Mouse (Mus musculus) forebrain, postnatal 0 days (tissue): ENCODE results near the gene Zdhhc11. TPM values are rescaled to one million over a fixed set of nuclear protein-coding genes. Genes with fewer than 3 reads are reported as not detected.
A peak's percentile ranks its signal among the peaks of the same experiment; 100 is the strongest.

Experiments used
- ATAC-seq: fragments of 200-750 bp; cut with Nextera tagmentation; 2 replicates; pipeline ENCODE4 v1.8.0; 2017; ENCODE audit warnings: mild to moderate bottlenecking, moderate library complexity
- DNase-seq: peaks from one replicate; pipeline ENCODE4 v3.0.0-alpha.2; 2015
- H3K27ac ChIP-seq: fragments of 300-500 bp; sonication (generic); 2 replicates; pipeline ENCODE4 v1.5.1; 2014; ENCODE audit warnings: low read depth, mild to moderate bottlenecking, antibody characterized with exemption, low read length, moderate library complexity, mixed read lengths
- H3K27me3 ChIP-seq: fragments of 300-500 bp; sonication (generic); 2 replicates; pipeline ENCODE4 v1.6.1; 2014; ENCODE audit warnings: mild to moderate bottlenecking, low read length, mixed read lengths; ENCODE audit not compliant: insufficient read depth
- H3K36me3 ChIP-seq: fragments of 300-500 bp; sonication (generic); 2 replicates; pipeline ENCODE4 v1.6.1; 2014; ENCODE audit warnings: mild to moderate bottlenecking, moderate library complexity; ENCODE audit not compliant: insufficient read depth
- H3K4me1 ChIP-seq: fragments of 300-500 bp; sonication (generic); 2 replicates; pipeline ENCODE4 v1.6.1; 2014; ENCODE audit warnings: antibody characterized with exemption; ENCODE audit not compliant: insufficient read depth
- H3K4me2 ChIP-seq: fragments of 300-500 bp; sonication (generic); 2 replicates; pipeline ENCODE4 v1.6.1; 2014; ENCODE audit warnings: low read depth, mild to moderate bottlenecking, moderate library complexity
- H3K4me3 ChIP-seq: fragments of 300-500 bp; sonication (generic); 2 replicates; pipeline ENCODE4 v1.5.1; 2014; ENCODE audit warnings: low read depth, low read length, mixed read lengths
- H3K9ac ChIP-seq: fragments of 300-500 bp; sonication (generic); 2 replicates; pipeline ENCODE4 v1.6.1; 2014; ENCODE audit warnings: mild to moderate bottlenecking
- H3K9me3 ChIP-seq: fragments of 300-500 bp; sonication (generic); 2 replicates; pipeline ENCODE4 v1.6.1; 2016; ENCODE audit warnings: low read length
- CTCF ChIP-seq: sonication (generic); IDR thresholded peaks from 2 replicates; pipeline ENCODE4 v1.5.1; 2016; ENCODE audit warnings: antibody characterized with exemption, control low read depth, low read depth
- WGBS: fragments of 180-500 bp; shearing (Covaris S2); extraction: QIAGEN DNeasy Blood & Tissue Kit; methylation state at CpG from one replicate; pipeline ENCODE4 v1.1.7; 2014; 5-methylcytosine and 5-hydroxymethylcytosine counted together
- polyA plus RNA-seq: library from polyadenylated mRNA; unstranded; fragments of >200 nt; fragmentation: Nextera tagmentation; extraction: Ambion mirVana; gene quantifications from 2 replicates; pipeline ENCODE4 v1.2.1, GENCODE M21; 2015
- total RNA-seq: library from RNA; depleted of rRNA; stranded (reverse); fragments of >200 nt; gene quantifications from 2 replicates; pipeline ENCODE4 v1.2.3, GENCODE M21; 2014

Gene Zdhhc11
- total and polyA plus RNA-seq, 2 experiments from 2014 or later, result not detected

- Histone ChIP-seq H3K27me3 (no peaks in the 10 kb centered on the region), H3K4me2 (no peak overlapping the region), H3K9me3 (no peaks in the 10 kb centered on the region), H3K4me3 (no peak overlapping the region), H3K27ac (no peak overlapping the region), H3K9ac (no peak overlapping the region), H3K4me1 (no peaks in the 10 kb centered on the region), H3K36me3 (peaks cover 89% of the 10 kb centered on the region)
- 100% methylated on average over 1 of the region's 1 CpGs for WGBS
- TF ChIP-seq CTCF, result no peak
- DNase-seq (no peak), ATAC-seq (no peak)
These were observed 10.0 kb upstream of the Zdhhc11 start for GRCm38 (mm10) chr13:73953551-73954130.

GRCm38 (mm10) chr13:73954666-73955065 lies 9.0 kb upstream of the Zdhhc11 start:
- H3K9ac ChIP-seq, result no peak overlapping the region
- H3K4me3 ChIP-seq, result no peak overlapping the region
- H3K9me3 ChIP-seq, result no peaks in the 10 kb centered on the region
- no peak overlapping the region for H3K27ac ChIP-seq
- ATAC-seq (no peak), DNase-seq (no peak)
- no peak for TF ChIP-seq CTCF
- WGBS, result 65% methylated on average over 6 of the region's 6 CpGs
- H3K36me3 ChIP-seq, result peaks cover 87% of the 10 kb centered on the region
- no peaks in the 10 kb centered on the region for H3K4me1 ChIP-seq
- no peaks in the 10 kb centered on the region for H3K27me3 ChIP-seq
- H3K4me2 ChIP-seq, result no peak overlapping the region

- no peak for TF ChIP-seq CTCF
- Histone ChIP-seq H3K27ac (no peak overlapping the region), H3K4me3 (no peak overlapping the region), H3K9ac (no peak overlapping the region), H3K9me3 (no peaks in the 10 kb centered on the region), H3K4me2 (no peak overlapping the region), H3K4me1 (no peaks in the 10 kb centered on the region), H3K27me3 (no peaks in the 10 kb centered on the region), H3K36me3 (peaks cover 87% of the 10 kb centered on the region)
- no peak for DNase-seq
- no peak for ATAC-seq
- 97% methylated on average over 5 of the region's 5 CpGs for WGBS
These were observed 8.1 kb upstream of the Zdhhc11 start for GRCm38 (mm10) chr13:73955531-73955930.

- DNase-seq, result no peak
- Histone ChIP-seq H3K4me2 (no peak overlapping the region), H3K27ac (no peak overlapping the region), H3K27me3 (no peaks in the 10 kb centered on the region), H3K36me3 (peaks cover 67% of the 10 kb centered on the region), H3K4me3 (no peak overlapping the region), H3K9ac (no peak overlapping the region), H3K9me3 (no peaks in the 10 kb centered on the region), H3K4me1 (no peaks in the 10 kb centered on the region)
- 94% methylated on average over 10 of the region's 10 CpGs for WGBS
- no peak for TF ChIP-seq CTCF
- no peak for ATAC-seq
These were observed 3.5 kb upstream of the Zdhhc11 start for GRCm38 (mm10) chr13:73960117-73960652.

GRCm38 (mm10) chr13:73961177-73961576 lies 2.5 kb upstream of the Zdhhc11 start:
- DNase-seq, result no peak
- peaks cover 57% of the 10 kb centered on the region for H3K36me3 ChIP-seq

GRCm38 (mm10) chr13:73970545-73971448 lies 7.1 kb downstream of the Zdhhc11 start:
- Histone ChIP-seq H3K4me3 (no peak overlapping the region), H3K27me3 (no peaks in the 10 kb centered on the region), H3K36me3 (no peaks in the 10 kb centered on the region), H3K4me1 (no peaks in the 10 kb centered on the region), H3K9me3 (no peaks in the 10 kb centered on the region), H3K27ac (no peak overlapping the region), H3K4me2 (no peak overlapping the region), H3K9ac (no peak overlapping the region)
- ATAC-seq (peak; percentile 94), DNase-seq (peak; percentile 84)
- 45% methylated on average over 12 of the region's 12 CpGs for WGBS
- peak; percentile 87 for TF ChIP-seq CTCF

More at GRCm38 (mm10) chr13:73961177-73961576, 2.5 kb upstream of the Zdhhc11 start:
- H3K27ac ChIP-seq, result no peak overlapping the region
- H3K27me3 ChIP-seq, result no peaks in the 10 kb centered on the region
- ATAC-seq, result peak; percentile 56
- no peak overlapping the region for H3K4me2 ChIP-seq
- TF ChIP-seq CTCF, result peak; percentile 52
- no peak overlapping the region for H3K4me3 ChIP-seq
- 86% methylated on average over 4 of the region's 4 CpGs for WGBS
- no peaks in the 10 kb centered on the region for H3K4me1 ChIP-seq
- H3K9me3 ChIP-seq, result no peaks in the 10 kb centered on the region
- H3K9ac ChIP-seq, result no peak overlapping the region

GRCm38 (mm10) chr13:73974523-73974922 lies 10.9 kb downstream of the Zdhhc11 start:
- ATAC-seq, result no peak
- Histone ChIP-seq H3K4me1 (no peaks in the 10 kb centered on the region), H3K36me3 (no peaks in the 10 kb centered on the region), H3K9me3 (no peaks in the 10 kb centered on the region), H3K27ac (no peak overlapping the region), H3K27me3 (no peaks in the 10 kb centered on the region), H3K4me3 (no peak overlapping the region), H3K4me2 (no peak overlapping the region), H3K9ac (no peak overlapping the region)
- DNase-seq, result no peak
- TF ChIP-seq CTCF, result no peak
- WGBS, result 86% methylated on average over 3 of the region's 3 CpGs
